Mouse (Mus musculus) layer of hippocampus, postnatal 14 days (tissue): ENCODE measurements around the gene Sowaha. TPM values are rescaled to one million over a fixed set of nuclear protein-coding genes. Genes with fewer than 3 reads are reported as not detected.

Experiments
- DNase-seq, 2 experiments: peaks; one replicate each; pipeline ENCODE4 v3.0.0; 2021 to 2022; ENCODE audit warnings: low spot score in 2 of 2, mixed read lengths in 1 of 2
- long read RNA-seq, 2 experiments: library from polyadenylated mRNA; stranded (forward); transcript quantifications; one replicate each; pipeline ENCODE4 v2.0.0; 2021
- total RNA-seq, 2 experiments: library from RNA; stranded (reverse); gene quantifications; 2 replicates each; pipeline ENCODE4 v1.2.3; 2021

Gene Sowaha
- 100 to 1,000 TPM; 106 to 108 TPM for total RNA-seq
- long read RNA-seq, experiment 1, transcript Sowaha-201 (1 exons, 3,702 nt) = major isoform, 193 of 193 reads
- long read RNA-seq, experiment 1, partial matches to known transcripts = 0 of 193 reads
- long read RNA-seq, experiment 1, other reads (novel, unspliced or antisense) = 0 of 193 reads
- long read RNA-seq, experiment 2, transcript Sowaha-201 (1 exons, 3,702 nt) = major isoform, 214 of 217 reads
- long read RNA-seq, experiment 2, partial matches to known transcripts = 0 of 217 reads
- long read RNA-seq, experiment 2, other reads (novel, unspliced or antisense) = 3 of 217 reads

GRCm38 (mm10) chr11:53479783-53480301 lies at the start of gene Sowaha, which contains the start of gene Gm9945:
TSS of gene Sowaha (minus strand) at chr11:53480274.
TSS of gene Gm9945 (plus strand) at chr11:53480166.
- peak; percentile 66 to 72 for DNase-seq

- DNase-seq = peak in 1 of 2 experiments; percentile 56
Measured at GRCm38 (mm10) chr11:53529253-53529557, 49.1 kb upstream of the Sowaha start.

- DNase-seq = no peak
Measured at GRCm38 (mm10) chr11:53528397-53529252, 48.6 kb upstream of the Sowaha start.

- DNase-seq = no peak
Measured at GRCm38 (mm10) chr11:53525461-53525860, 45.4 kb upstream of the Sowaha start.

GRCm38 (mm10) chr11:53524905-53525304 lies 44.8 kb upstream of the Sowaha start:
- DNase-seq = no peak

- no peak for DNase-seq
Measured at GRCm38 (mm10) chr11:53523545-53524405, 43.7 kb upstream of the Sowaha start.

- DNase-seq = no peak
Measured at GRCm38 (mm10) chr11:53522930-53523329, 42.9 kb upstream of the Sowaha start.

- no peak for DNase-seq
Measured at GRCm38 (mm10) chr11:53522362-53522761, 42.3 kb upstream of the Sowaha start.

GRCm38 (mm10) chr11:53521821-53522131 lies 41.7 kb upstream of the Sowaha start:
- DNase-seq = no peak

- DNase-seq = no peak
Measured at GRCm38 (mm10) chr11:53521120-53521820, 41.2 kb upstream of the Sowaha start.

GRCm38 (mm10) chr11:53520122-53520978 lies 40.3 kb upstream of the Sowaha start:
- DNase-seq = peak; percentile 62 to 63

GRCm38 (mm10) chr11:53519207-53520121 lies 39.4 kb upstream of the Sowaha start, which contains the start of gene Sept8:
TSS of gene Sept8 (plus strand) at chr11:53519257.
- DNase-seq = peak; percentile 70 to 73

GRCm38 (mm10) chr11:53518759-53519158 lies 38.7 kb upstream of the Sowaha start:
- DNase-seq = no peak

GRCm38 (mm10) chr11:53516775-53517627 lies 36.9 kb upstream of the Sowaha start:
- DNase-seq = no peak

GRCm38 (mm10) chr11:53510351-53510750 lies 30.3 kb upstream of the Sowaha start:
- no peak for DNase-seq

GRCm38 (mm10) chr11:53508591-53508990 lies 28.5 kb upstream of the Sowaha start:
- DNase-seq = no peak

GRCm38 (mm10) chr11:53508152-53508551 lies 28.1 kb upstream of the Sowaha start:
- no peak for DNase-seq
